Mouse (Mus musculus) ovary, postnatal 14 days (tissue): ENCODE results near the gene Arl10.

Experiments used
- DNase-seq: peaks from one replicate; pipeline ENCODE4 v3.0.0; 2022; ENCODE audit warnings: low spot score

Gene Arl10

DNA sequence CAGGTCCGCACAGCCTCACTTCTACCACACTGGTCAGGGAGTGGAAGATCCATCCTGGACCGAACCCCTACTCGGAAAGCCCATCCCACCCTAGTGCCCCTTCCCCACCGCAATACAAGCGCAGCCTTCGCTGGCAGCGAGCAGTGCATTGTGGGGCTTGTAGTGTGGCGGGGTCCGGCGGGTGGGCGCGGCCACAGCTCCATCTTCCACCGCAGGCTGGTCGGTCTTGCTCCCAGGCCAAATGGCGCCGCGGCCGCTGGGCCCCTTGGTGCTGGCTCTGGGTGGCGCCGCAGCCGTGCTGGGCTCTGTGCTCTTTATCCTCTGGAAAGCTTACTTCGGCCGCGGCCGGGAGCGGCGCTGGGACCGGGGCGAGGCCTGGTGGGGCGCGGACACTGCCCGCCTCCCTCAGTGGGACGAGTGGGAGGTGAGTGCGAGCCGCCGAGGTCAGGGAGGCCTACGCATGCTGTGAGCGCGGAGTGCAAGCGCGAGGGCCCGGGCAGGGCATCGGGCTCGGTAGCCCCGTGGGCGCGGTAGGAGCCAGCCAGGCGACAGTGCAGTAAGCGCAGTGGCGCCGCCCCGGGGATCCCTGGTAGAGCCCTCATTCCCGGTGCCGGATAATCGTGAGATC lies at the start of gene Arl10:
Arl10 (plus strand) TSS at position 162 of the 628 bp plus-strand sequence.
- peak; percentile 64 for DNase-seq

GRCm38 (mm10) chr13:54527140-54527539 lies 47.7 kb upstream of the Arl10 start:
- no peak for DNase-seq

DNA sequence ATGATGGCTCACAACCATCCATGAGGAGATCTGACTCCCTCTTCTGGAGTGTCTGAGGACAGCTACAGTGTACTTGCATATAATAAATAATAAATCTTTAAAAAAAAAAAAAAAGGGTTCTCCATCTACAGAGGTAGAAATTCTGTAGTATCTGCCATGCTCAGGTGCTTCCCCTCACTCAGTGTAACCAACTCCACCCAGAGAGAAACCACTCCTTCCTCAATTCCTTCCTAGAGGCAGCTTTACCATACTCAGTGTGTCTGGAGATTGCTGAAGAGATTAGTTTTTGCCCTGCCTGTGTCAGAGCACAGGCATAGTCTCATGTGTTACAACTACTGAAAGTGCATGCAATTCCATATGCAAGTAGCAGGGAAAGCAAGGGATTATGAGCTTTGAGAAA lies 42.7 kb upstream of the Arl10 start:
- DNase-seq = no peak

GRCm38 (mm10) chr13:54548036-54548435 lies 26.8 kb upstream of the Arl10 start:
- no peak for DNase-seq

DNA sequence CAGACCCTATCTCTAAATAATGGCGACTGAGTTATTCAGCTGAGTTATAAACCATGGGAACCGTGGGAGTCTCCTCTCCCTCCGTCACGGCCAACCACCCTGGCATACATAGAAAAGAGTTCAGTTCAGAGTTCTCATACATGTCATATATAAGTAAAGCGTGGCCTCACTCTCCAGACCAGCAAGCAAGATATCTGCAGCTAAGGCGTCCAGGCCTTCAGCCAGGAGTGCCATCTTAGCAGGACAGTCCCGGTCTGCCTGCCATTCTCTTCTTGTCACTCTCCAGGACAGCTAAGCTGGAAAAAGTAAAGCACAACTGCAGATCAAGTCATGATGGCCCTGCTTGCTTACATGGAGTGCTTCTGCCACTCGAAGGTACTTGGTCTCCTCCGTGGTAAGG lies 18.6 kb upstream of the Arl10 start:
- no peak for DNase-seq

- no peak for DNase-seq
Measured at GRCm38 (mm10) chr13:54556796-54557195, 18.0 kb upstream of the Arl10 start.

GRCm38 (mm10) chr13:54557652-54558051 lies 17.2 kb upstream of the Arl10 start:
- DNase-seq = no peak

- DNase-seq = no peak
Measured at GRCm38 (mm10) chr13:54559656-54560055, 15.2 kb upstream of the Arl10 start.

DNA sequence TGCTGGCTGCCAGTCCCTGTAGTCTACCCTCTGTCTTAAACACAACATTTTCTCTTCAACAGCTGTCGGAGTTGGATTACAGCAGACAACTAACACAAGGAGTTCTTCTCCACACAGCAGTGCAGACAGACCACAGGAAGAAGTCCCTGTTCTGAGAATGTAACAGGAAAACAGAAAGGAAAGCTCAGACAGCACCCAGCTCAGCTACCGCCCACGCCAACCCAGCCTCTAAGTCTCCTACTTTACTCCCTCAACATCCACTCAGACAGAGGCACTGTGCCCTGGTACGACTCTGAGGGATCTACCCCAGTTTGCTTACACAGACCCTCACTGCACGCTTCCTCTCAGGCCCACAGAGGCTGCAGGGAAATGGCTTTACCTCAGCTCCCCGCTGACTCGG lies 14.2 kb upstream of the Arl10 start:
- DNase-seq = no peak

DNA sequence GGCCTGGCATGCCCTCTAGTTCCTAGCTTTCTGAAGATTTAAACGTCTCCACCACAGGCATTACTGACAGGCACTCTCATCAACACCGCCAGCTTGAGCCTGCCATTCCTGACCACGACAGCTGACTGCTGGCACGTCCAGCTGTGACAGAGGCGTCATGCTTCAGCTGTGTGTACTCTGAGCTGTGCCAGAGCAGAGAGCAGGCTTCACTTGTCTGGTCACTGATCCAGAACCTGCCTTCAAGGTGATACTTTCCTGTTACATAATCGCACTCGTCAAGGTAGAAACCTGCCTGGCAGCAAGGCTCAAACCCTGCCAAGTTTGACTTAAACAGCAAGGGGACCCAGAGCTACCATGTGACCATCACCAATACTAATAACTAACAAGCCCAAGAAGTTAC lies 12.3 kb upstream of the Arl10 start:
- no peak for DNase-seq

GRCm38 (mm10) chr13:54564232-54565200 lies 10.3 kb upstream of the Arl10 start:
- DNase-seq = no peak

DNA sequence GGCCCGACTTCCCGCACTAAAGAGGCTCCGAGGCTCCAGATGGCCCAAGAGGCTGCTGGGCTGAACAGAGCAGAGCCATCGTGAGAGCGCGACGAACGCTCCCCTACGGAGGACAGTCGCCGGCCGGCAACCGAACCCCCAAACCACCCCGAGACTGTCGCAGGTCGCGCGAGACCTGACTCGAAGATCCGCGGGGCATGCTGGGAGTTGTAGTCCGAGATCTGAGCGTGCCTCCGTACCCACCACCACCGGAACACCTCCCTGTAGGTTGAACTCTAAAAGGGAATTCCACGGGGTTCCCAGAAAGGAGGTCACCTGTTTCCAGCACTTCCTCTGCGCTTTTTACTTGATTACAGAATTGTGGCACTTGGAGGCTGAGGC lies 9.6 kb upstream of the Arl10 start, which contains the start of gene 4833439L19Rik:
4833439L19Rik (minus strand) TSS at position 235 of the 381 bp plus-strand sequence.
- peak; percentile 88 for DNase-seq

DNA sequence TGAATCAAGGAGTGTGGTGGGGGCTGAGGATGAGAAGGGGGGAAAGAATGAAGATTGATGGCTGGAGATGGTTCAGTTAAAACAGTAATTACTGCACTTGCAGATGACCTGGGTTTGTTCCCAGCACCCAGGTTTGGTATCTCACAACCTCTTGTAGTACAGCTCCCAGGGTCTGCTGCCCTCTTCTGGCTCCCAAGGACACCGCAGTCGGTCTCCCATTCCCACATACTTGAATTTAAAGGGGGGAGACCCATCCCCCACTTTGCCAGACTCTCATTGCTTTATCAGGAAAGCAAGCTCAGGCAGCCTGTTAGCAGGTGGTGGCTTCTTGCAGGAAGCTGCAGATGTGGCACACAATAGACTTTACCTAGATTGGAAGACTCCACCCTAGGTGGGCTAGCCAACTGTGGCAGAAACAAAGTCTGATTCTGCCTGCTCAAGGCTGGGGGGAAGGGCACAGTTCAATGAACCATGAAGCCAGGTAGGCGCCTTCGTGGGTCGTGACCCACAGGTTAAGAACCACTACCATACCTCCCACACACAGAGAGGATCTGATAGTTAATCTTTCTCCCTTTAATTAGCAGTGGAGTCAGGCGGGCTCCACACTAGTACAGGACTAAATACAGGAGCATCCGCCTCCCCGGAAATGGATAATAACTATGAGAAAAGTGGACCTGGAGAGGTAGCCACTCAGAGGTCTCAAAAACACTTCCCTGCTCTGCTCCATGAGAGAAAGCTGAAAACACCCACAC lies 9.0 kb upstream of the Arl10 start:
- peak; percentile 36 for DNase-seq

- DNase-seq = no peak
Measured at GRCm38 (mm10) chr13:54568380-54568779, 6.4 kb upstream of the Arl10 start.

- no peak for DNase-seq
Measured at GRCm38 (mm10) chr13:54569282-54569681, 5.5 kb upstream of the Arl10 start.

- DNase-seq = no peak
Measured at GRCm38 (mm10) chr13:54570736-54571135, 4.1 kb upstream of the Arl10 start.

DNA sequence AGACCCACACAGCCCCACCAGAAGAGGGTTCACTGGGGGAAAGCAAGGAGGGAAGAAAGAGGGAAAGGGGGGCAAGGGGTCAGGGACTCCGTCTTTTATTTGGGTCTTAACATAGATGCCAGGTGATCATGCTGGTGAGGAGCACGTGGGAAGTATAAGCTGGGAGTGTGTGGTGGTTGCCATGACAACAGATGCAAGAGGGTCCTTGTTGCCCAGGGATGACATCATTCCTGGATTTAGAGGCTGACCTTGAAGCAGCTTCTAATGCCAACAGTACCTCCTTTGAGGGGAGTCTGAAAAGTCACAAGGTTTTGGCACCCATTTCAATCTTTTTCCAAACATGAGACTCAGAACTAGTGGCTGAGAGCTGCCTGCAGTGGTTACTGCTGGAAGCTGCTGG lies 3.2 kb upstream of the Arl10 start:
- DNase-seq = no peak

DNA sequence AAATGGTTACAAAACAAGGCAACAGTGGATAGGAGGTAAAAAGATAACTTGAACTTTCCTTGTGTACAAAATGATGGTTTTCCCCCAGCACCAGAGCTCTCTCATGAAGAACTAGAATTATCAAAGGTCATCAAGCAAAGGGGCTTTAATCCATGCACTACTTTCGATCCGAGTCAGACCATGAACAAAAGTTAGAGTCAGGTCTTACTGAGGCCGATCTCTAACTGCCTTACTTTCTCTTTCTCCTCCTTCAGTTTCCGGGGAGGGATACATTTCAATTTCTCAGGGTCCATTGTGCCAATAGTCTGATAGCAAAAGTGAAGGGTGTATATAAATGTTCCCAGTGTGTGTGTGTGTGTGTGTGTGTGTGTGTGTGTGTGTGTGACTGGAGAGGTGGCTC lies 2.2 kb upstream of the Arl10 start:
- no peak for DNase-seq

DNA sequence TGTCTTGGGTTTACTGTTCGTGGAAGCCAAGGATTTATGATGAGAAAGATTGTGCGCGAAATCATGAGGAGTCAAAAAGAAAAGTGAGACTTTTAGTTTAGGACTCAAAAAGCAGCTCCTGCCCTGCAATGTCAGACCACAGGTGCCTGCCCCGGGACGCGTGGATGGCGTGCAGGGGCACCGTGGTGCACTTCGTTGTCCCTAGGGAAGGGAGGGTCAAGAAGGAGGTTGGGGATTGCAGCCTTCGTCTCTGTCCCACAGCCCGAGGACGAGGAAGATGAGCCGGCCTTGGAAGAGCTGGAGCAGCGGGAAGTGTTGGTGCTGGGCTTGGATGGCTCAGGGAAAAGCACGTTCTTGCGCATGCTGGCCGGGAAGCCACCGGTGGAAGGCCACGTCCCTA lies 674 bp downstream of the Arl10 start:
- no peak for DNase-seq

DNA sequence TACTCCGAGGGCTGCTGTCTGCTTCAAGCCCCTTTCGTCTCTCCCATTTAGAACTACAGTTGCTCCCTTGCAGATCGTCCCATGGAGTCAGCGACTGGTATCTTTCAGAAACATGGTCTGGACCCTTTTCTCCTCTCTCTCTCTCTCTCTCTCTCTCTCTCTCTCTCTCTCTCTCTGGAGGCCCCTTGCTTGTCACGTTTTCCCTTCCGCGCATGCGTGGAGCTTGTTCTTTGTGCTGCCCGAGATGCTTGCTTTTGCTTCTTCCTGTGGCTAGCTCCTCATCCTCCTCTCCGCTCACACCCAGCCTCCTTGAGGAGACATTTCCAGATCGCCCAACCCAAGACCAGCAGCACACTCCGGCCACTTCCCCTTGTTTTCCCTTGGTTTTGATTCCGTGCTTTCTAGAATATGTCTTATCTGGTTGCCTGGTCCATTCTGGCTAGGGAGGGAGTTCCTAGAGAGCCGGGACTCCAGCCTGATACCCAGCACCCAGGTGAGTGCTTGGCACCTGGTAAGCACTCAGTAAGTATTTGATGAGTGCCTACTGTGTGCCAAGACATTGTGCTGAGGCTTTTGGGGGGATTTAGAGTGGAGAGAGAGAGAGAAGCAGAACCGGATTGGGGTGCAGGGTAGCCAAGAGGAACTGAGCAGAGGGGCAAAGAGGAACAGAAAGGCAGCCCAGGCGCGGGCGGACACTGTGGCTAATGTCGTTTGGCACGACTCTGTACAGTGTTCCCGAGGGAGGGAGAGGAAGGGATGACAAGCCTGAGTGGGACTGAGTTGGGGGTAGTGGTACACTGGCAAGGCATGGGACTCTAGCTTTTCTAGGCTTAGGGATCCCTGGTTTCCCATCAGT lies 3.1 kb downstream of the Arl10 start:
- no peak for DNase-seq

- no peak for DNase-seq
Measured at GRCm38 (mm10) chr13:54581385-54581784, 6.6 kb downstream of the Arl10 start.

GRCm38 (mm10) chr13:54582126-54582525 lies 7.3 kb downstream of the Arl10 start:
- no peak for DNase-seq
